Mouse (Mus musculus) c-Kit-positive CD71-positive TER-119-negative erythroid progenitor cells, embryonic 14.5 days (primary cell): ENCODE measurements around the gene Dpp6.

Source experiments
- DNase-seq: peaks from one replicate; pipeline ENCODE4 v3.0.0-alpha.2; 2013; ENCODE audit warnings: low read depth

Gene Dpp6

DNA sequence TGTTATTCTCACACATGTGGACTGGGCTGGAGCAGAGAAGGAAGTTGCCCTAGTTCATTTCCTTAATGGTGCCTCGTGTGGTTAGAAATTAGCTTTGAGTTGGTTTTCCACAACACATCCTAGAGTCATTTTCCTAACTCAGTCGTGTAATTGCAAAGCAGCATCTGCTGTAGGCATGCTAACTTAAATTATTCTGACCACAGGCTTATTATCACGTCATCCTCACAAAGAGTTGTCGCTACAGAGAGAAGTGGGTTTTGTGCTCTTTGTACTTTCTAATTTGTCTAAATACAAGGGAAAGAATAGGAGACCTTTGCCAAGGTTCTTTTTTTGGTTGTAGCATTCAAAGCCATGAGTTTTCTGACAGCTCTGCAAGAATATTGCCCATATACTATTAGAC is 469.9 kb downstream of the Dpp6 start:
- no peak for DNase-seq

DNA sequence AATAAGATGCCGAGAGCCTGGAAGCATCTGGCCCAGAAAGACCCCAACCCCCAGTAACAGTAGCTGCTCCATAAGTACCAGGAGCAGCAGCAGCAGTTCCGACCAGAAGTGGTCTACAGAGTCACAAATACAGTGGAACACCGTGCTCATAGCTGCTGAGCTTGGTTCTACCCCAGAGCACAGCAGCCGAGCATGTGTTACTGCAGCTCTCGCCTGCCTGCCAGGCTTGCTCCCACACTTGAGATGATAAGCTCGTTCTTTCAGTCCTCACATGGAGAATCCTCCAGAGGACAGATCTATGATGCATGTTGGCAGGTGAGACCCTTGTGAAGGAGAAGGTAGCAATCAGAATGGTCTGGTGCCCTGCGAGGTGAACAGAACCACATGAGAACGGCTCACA is 474.4 kb downstream of the Dpp6 start:
- DNase-seq: no peak

GRCm38 (mm10) chr5:27292236-27292635 is 475.2 kb downstream of the Dpp6 start:
- DNase-seq: no peak

DNA sequence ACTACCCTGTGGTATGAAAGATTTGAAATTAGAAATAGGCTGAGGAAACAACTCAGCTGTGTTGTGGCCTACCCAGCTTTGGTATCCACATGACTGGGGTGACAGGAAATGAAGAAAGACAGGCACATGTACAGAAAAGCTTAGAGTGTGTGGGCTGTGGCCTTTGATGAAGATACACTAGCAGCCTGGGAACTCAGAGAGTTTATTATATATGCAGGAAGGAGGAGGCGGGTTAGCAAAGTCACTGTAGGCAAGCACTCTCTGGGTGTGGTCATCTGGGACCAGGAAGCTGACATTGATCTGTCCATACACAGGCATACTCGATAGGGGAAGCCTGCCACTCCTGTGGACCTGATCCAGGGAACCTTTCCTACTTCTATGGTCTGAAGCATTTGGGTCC is 487.1 kb downstream of the Dpp6 start:
- DNase-seq: no peak

DNA sequence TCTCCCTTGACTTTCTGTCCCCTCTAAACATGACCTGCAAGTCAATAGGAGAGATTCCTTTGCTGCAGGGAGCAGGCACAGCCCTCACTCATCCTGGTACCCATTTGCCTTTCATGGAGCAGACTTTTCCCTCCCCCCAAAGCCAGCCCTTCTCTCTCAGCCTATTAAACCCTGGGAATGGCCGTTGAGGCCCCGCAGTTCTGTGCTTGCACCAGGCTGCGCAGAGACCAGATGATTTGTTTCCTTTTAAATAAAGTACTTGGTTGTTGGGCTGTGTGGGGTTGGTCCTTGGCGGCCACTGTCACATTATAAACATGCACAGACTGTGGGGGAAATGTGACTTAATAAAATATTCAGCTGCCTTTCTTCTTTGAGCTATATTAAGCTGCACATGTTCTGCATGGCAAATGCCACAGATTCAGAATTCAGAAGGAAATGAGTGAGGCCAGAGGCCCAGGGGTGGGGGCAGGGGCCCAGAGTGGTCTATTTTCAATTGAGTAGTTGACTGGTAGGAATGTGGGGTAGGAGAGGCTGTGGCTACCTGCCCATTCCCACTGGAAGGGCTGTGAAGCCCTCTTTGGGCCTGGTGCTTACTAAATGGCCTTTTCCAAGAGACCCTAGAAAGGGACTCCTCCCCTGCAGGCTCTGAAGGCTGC is 489.6 kb downstream of the Dpp6 start:
- DNase-seq: no peak

GRCm38 (mm10) chr5:27310217-27310616 is 493.2 kb downstream of the Dpp6 start:
- DNase-seq: no peak

DNA sequence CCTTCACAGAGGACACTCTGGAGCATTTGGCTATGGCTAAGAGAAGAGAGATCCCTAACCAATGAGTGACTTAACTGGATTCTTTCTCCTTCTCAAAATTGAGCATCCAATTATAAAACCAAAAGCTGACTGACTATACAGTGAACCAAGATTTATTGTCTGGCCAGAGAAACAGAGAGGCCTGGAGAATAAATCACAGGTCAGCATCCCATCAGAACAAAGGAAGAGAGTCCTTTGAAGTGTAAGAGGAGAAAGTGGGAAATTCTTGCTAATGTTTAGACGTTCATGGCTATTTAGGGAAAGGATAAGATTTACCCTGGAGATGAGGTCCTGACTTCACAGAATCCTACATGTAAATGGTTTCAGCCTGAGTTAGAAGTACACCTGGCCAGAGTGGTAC is 499.7 kb downstream of the Dpp6 start:
- DNase-seq: no peak

- DNase-seq: no peak
Measured at GRCm38 (mm10) chr5:27317264-27317663, 500.3 kb downstream of the Dpp6 start.

DNA sequence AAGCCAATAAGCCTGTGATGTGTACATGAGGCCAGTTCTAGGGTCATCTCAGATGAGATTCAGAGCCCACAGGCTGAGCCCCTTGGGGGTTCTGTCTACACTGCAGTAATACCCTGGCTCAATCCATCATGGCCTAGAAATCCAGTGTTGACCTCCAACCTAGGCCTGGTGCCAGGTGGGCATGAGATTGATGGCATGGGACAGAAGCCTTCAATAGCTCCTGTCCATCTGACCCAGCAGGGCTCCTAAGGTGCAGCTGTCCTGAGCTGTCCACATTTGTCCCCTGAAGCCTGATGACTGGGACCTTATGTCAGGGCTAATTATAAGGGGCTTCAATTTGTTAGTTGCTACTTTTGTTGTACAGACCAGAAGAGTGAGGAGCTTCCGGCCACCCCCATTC is 500.8 kb downstream of the Dpp6 start:
- no peak for DNase-seq

GRCm38 (mm10) chr5:27319731-27320130 is 502.7 kb downstream of the Dpp6 start:
- no peak for DNase-seq

- DNase-seq: no peak
Measured at GRCm38 (mm10) chr5:27322895-27323792, 506.1 kb downstream of the Dpp6 start.

- no peak for DNase-seq
Measured at GRCm38 (mm10) chr5:27324346-27324928, 507.4 kb downstream of the Dpp6 start.

DNA sequence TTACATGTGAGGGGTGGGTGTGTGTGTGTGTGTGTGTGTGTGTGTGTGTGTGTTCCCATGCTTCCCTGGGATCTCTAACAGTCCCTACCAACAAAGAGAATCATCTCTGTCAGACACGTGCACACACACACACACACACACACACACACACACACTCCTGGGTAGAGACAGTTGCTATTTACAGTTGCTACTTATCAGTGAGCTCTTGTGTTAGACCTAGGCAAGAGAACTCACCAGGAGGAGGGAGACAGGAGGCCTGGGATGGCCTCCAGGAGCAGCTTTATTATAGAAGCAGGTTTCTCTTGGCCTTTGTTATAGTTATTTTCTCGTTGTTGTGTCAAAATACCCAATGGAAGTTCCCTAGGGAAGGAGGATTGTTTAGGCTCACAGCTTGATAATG is 519.7 kb downstream of the Dpp6 start:
- DNase-seq: no peak

DNA sequence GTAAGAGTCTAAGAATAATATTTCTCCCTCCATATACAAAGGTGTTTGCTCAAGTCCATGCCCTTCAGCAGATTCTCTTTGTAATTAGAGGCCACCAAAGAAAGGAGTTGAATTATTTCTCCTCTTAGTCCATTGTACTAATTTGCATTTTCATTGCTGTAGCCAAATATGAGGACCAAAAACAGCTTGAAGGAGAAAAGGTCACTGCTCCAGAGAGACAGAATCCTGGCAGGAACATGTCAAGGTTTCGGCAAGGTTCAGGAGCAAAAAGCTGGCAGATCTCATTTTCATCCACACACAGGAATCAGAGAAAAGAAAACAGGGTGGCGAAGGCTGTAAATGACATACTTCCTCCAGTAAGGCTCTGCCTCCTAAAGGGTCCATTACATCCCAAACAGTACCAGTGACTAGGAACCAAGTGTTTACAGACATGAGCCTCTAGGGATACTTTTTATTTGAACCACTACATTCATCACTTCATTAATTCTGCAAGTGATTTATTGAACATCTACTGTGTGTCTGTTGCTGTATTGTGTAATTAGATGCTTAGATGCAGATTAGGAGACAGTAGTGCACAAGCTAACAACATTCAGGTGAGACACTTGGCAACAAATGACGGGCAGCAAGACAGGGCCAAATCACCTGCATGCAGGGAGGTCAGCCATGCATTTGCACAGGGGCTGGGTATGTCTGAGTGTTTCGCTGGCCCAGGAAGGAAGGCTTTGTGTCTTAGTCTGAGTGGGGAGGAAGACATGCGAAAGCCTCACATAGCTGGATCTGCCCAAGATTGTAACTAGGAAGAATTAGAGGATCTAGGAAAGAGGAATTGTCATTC is 522.4 kb downstream of the Dpp6 start:
- no peak for DNase-seq

- no peak for DNase-seq
Measured at GRCm38 (mm10) chr5:27342276-27342675, 525.3 kb downstream of the Dpp6 start.

DNA sequence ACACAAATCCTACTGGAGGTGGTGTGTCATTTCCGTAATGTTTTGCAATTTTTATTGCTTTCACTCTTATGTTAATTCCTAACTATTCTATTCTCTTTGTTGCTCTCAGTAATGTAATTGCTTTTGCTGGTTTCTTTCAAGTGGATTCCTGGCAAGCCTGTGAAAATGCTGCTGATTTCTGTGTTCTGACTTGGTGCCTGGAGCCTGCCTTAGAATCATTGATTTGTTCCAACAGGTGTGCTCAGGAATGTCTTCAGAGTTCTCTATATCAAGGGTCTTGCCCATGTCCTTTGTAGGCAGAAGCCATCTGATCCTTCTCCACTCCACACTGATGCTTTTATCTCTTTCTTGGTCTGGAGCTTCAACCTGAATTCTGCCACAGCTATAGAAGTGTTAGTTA is 526.6 kb downstream of the Dpp6 start:
- DNase-seq: no peak

DNA sequence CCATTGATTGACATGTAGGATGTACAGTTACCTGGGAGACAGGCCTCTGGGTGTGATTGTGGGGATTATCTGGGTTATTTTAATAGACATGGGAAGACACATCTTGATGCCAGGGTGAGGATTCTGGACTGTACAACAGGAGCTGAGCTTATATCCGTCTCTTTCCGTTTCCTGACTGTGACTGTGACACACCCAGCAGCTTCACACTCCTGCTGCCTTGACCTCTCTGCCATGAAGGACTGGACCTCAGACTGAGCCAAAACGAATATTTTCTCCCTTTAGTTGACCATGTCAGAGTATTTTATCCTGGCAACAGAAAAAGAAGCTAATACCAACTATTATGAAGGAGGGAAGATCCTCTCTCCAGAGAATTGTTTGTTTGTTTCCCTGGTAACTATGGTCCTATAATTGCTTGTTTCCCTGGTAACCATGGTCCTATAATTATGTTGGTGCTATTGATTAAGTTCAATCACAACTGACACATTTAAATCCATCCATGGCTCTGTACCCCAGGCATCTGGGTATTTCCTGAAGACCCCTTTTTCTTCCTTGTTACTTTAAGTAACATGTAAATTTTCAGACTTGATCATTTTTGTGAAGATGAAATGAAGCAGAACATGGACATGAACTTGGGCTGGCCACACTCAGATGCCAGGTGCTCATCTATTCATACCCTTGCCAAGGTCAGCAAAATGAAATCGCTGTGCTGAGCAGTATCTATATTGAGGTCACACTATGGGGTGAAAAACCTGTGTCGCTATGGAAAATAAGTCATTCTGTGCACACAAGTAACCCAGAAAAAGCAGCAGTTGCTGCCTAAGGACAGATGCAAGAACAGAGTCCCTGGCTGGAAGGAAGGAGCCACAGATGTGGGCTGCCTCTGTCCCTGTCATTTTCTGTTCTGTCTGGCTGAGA is 531.4 kb downstream of the Dpp6 start:
- DNase-seq: no peak

GRCm38 (mm10) chr5:27357630-27358029 is 540.6 kb downstream of the Dpp6 start:
- no peak for DNase-seq

DNA sequence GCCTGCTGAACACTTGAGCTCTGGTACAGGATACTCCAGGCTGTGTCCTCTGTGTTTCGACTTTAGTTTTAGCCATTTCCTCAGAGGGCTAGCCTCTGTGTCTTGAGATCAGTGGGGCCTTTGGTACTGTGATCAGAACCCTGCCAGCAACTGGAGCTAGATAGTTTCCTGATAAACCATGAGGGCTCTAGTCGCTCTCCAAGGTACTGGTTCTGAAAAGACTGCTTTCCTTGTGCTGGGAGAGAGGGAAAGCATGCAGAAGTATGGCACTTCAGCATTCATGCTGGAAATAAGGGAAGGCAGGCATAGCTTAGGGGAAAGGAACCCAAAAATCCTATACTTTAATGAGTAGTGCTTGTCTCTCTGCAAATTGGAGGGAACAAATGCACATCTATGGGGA is 548.9 kb downstream of the Dpp6 start:
- no peak for DNase-seq

- no peak for DNase-seq
Measured at GRCm38 (mm10) chr5:27370814-27371213, 553.8 kb downstream of the Dpp6 start.

- DNase-seq: no peak
Measured at GRCm38 (mm10) chr5:27373931-27374330, 556.9 kb downstream of the Dpp6 start.
